Mouse (Mus musculus) neutrophil, adult 65 days (primary cell): ENCODE results near the gene Rassf9. TPM values are rescaled to one million over a fixed set of nuclear protein-coding genes. Genes with fewer than 3 reads are reported as not detected.

ENCODE experiments used
- total RNA-seq: library from RNA; stranded (reverse); gene quantifications from 2 replicates; pipeline ENCODE4 v1.2.4, GENCODE M21; 2023

The Rassf9 gene
- total RNA-seq: not detected in 2 replicates

GRCm38 (mm10) chr10:102511807-102512461 lies at the start of gene Rassf9:
TSS of gene Rassf9 (plus strand) at chr10:102512222.

GRCm38 (mm10) chr10:102490386-102490785 lies 21.6 kb upstream of the Rassf9 start, which contains the start of gene Nts:
TSS of gene Nts (minus strand) at chr10:102490486.

Other genes with a start within 250 kb of the Rassf9 start
- not detected in 2 replicates for gene Nts, start 21.7 kb upstream of the Rassf9 start, total RNA-seq